Mouse (Mus musculus): ENCODE results near the gene Eftud2.

DNA sequence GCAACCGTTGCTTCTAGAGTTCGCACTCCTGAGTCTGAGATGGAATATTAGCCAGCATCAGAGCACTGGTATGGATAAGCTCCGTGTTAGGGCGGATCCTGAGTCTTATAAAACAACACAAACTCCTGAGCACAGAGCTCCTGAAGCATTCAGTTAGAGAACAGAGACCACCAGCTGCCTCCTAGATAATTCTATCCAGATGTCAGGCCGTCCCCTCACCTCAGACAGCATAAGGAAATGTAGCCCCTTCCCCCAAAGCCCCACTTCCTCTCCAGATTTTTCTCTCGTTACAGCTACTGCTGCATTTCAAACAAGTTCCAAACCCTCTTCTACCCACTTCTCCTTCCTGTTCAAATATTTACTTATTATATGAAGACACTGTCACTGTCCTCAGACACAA lies 24.8 kb downstream of the Eftud2 start:
- TF ChIP-seq POLR2A (IDR thresholded peaks at IDR 0.05; ENCODE audit: low read depth, low read length) (no peak), CTCF (IDR thresholded peaks at IDR 0.05; ENCODE audit: borderline replicate concordance, insufficient read depth, low read length) (no peak)
